Mouse (Mus musculus) natural killer cell, adult 2 months (primary cell): ENCODE data around the gene Sema5b.

Experiments used
- DNase-seq, 2 experiments: peaks; one replicate each; pipeline ENCODE4 v3.0.0; 2022; ENCODE audit warnings: low spot score in 2 of 2

The Sema5b gene

GRCm38 (mm10) chr16:35541117-35541641 is at the start of gene Sema5b:
TSS of gene Sema5b (plus strand) at chr16:35541145.
- no peak for DNase-seq

GRCm38 (mm10) chr16:35500342-35500741 is 40.6 kb upstream of the Sema5b start:
- no peak for DNase-seq

GRCm38 (mm10) chr16:35501106-35501760 is 39.7 kb upstream of the Sema5b start:
- no peak for DNase-seq

GRCm38 (mm10) chr16:35502456-35502855 is 38.5 kb upstream of the Sema5b start:
- no peak for DNase-seq

- no peak for DNase-seq
Observed at GRCm38 (mm10) chr16:35504266-35504665, 36.7 kb upstream of the Sema5b start.

- no peak for DNase-seq
Observed at GRCm38 (mm10) chr16:35505786-35506185, 35.2 kb upstream of the Sema5b start.

GRCm38 (mm10) chr16:35508581-35508980 is 32.4 kb upstream of the Sema5b start:
- no peak for DNase-seq

GRCm38 (mm10) chr16:35509331-35510070 is 31.4 kb upstream of the Sema5b start:
- no peak for DNase-seq

GRCm38 (mm10) chr16:35515977-35516612 is 24.9 kb upstream of the Sema5b start:
- DNase-seq = no peak

GRCm38 (mm10) chr16:35517976-35518951 is 22.7 kb upstream of the Sema5b start:
- DNase-seq = no peak

GRCm38 (mm10) chr16:35519245-35519644 is 21.7 kb upstream of the Sema5b start:
- DNase-seq = no peak

GRCm38 (mm10) chr16:35524200-35524599 is 16.7 kb upstream of the Sema5b start:
- DNase-seq = no peak

- no peak for DNase-seq
Observed at GRCm38 (mm10) chr16:35534630-35535029, 6.3 kb upstream of the Sema5b start.

- DNase-seq = no peak
Observed at GRCm38 (mm10) chr16:35537651-35538050, 3.3 kb upstream of the Sema5b start.

GRCm38 (mm10) chr16:35539041-35539440 is 1.9 kb upstream of the Sema5b start:
- DNase-seq = no peak

GRCm38 (mm10) chr16:35540333-35541116 is 420 bp upstream of the Sema5b start:
- DNase-seq = no peak

- DNase-seq = no peak
Observed at GRCm38 (mm10) chr16:35541661-35542420, 896 bp downstream of the Sema5b start.

- DNase-seq = no peak
Observed at GRCm38 (mm10) chr16:35542421-35542780, 1.5 kb downstream of the Sema5b start.

- no peak for DNase-seq
Observed at GRCm38 (mm10) chr16:35545723-35546122, 4.8 kb downstream of the Sema5b start.

GRCm38 (mm10) chr16:35547966-35548365 is 7.0 kb downstream of the Sema5b start:
- DNase-seq = no peak
